Mouse (Mus musculus) liver, adult 2 months (tissue): ENCODE measurements at regions not wholly inside any gene's neighbourhood (a gene's known extent, or its start where the extent isn't known, plus 50 kb on each side); places are given as distances from the start of the nearest gene placed in this dataset.

Experiments
- CTCF ChIP-seq: fragments of 200-500 bp; IDR thresholded peaks from 2 replicates; pipeline ENCODE4 v1.5.1; 2011; ENCODE audit warnings: low read depth, low read length, control low read depth
- POLR2A ChIP-seq: fragments of 200-500 bp; IDR thresholded peaks from 2 replicates; pipeline ENCODE4 v1.6.1; 2011; ENCODE audit warnings: low read length, control low read depth; ENCODE audit not compliant: insufficient read depth; ENCODE audit errors: extremely low read depth

DNA sequence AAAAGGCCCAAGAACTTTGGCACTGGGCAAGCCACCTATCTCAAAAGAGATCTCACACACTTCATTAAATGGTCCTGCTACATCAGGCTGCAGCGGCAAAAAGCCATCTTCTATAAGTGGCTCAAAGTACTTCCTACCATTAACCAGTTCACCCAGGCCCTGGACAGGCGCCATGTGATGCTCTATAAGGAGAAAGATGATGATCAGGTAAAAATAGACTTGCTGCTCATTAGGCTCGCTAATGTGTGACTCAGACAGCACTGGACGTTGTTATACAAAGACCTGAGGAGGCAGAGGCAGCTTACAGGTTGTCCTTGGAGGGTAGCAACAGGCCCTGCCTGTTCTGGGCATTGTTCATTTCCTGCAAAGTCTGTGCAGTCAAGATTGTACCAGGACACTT is 60.4 kb upstream of the Igfbp5 start:
- TF ChIP-seq CTCF (no peak), POLR2A (no peak)
